Mouse (Mus musculus): ENCODE measurements around the gene Trim69. TPM values are rescaled to one million over a fixed set of nuclear protein-coding genes. Genes with fewer than 3 reads are reported as not detected.

Gene Trim69
- not detected in 2 replicates for polyA plus RNA-seq (2015; fragmentation: Nextera tagmentation; extraction: Ambion mirVana)

DNA sequence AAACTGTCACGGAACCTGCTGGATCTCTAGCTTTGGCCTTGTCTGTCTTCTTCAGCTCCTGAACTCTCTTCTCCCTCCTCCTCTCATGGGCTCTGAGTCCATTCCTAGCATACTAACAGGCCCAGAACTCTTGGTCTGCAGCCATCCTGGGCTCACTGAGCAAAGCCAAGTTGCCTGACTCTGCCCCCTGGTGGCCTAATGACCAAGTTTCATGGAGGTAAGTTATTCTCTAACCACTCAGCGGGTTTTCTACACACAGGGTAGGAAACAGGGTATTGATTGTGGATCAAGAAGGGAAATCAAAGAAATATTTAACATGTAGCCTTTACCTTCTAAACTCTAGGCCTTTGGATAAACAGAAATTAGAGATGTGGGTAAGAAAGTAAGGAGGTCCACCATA lies at the start of gene Trim69:
TSS of gene Trim69 (plus strand) at position 21 of the 400 bp plus-strand sequence.
- Histone ChIP-seq H3K9ac (no peak within 1 kb of the TSS), H3K4me1 (replicated peaks) (peaks cover 21% of the 10 kb centered on the region), H3K27me3 (no peaks in the 10 kb centered on the region), H3K27ac (no peak within 1 kb of the TSS), H3K4me3 (replicated peaks) (no peak within 1 kb of the TSS), H3K9me3 (replicated peaks) (no peaks in the 10 kb centered on the region), H3K36me3 (no peaks in the 10 kb centered on the region), H3K4me2 (no peak within 1 kb of the TSS)
- 36% methylated on average over 2 of the region's 2 CpGs for WGBS (ENCODE audit: insufficient replicate concordance)
- ATAC-seq (ENCODE audit: low read depth) (peak; percentile 36; the same call in 1 of the 2 replicates), DNase-seq (peak; percentile 63)

DNA sequence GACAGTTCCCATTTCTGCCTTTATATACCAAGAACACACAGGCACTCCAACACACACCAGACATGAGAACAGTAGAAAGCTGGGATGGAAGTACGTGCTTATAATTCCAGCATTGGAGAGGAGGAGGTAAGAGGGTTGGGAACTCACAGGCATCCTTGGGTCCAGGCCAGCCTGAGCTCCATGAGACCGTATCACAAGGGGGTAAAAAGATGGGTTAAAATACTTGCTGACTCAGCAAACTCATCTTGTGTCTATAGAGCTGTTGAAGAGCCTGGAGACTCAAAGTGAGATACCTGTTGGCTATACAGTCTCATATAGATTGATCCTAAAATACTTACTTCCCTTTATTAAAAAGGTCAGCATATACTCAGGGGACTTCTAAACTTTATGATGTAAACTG lies 43.6 kb upstream of the Trim69 start:
- no peak overlapping the region; the same call in 1 of the 2 replicates for H3K9ac ChIP-seq
- peaks cover 24% of the 10 kb centered on the region for H3K4me1 ChIP-seq (replicated peaks)
- peak overlapping the region; percentile 78 for H3K4me2 ChIP-seq
- no peak overlapping the region for H3K27ac ChIP-seq
- 82% methylated on average over 2 of the region's 2 CpGs for WGBS (ENCODE audit: insufficient replicate concordance)
- peaks cover 14% of the 10 kb centered on the region for H3K36me3 ChIP-seq
- H3K4me3 ChIP-seq (replicated peaks): no peak overlapping the region
- H3K27me3 ChIP-seq: no peaks in the 10 kb centered on the region
- no peak for ATAC-seq (ENCODE audit: low read depth)
- no peaks in the 10 kb centered on the region for H3K9me3 ChIP-seq (replicated peaks)
- no peak for DNase-seq

DNA sequence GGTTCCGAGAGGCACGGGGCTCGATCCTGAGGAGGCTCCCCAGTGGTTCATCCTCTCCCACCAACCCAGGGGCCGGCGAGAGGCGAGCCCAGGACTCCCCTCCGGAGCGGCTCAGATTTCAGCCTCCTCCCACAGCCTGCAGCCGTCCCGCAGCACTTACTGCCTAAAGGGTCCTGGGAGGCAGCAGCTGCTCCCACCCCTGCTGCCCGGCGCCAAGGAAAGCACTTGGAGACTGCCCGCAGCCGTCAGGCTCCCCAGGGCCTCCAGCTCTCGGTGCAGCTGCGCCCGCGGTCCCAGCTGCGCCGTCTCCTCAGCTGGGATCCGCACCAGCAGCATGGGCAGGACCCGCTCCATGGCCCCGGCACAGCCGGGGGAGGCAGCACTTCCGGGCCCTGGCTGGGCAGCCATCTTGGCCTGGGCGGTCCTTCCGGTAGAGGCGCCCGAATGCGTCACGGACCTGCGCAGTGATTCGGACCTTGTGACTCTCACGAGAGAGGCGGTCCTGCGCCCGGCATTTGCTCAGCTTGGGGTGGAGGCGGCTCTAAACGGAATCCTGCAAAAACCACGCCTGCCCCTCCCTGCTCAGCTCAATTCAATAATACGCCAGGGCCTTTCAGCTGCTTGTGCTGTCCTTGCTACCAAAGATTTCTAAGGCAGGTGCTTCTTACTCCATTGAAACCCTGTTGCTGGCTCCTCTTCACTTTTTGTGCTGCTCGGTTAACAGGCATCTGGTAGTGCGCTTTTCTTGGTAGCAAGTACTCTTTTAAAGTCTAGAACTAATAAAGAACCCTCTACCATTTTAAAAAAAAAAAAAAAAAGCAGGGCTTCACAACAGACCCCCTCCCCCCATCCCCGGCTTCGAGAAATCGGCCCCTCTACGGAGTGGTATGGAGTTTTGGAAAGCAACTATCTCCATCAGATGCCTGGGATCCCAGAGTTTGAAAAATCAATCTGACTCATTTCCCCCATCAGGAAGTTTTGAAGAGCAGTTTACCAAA lies 42.2 kb upstream of the Trim69 start, which contains the start of gene Spg11:
TSS of gene Spg11 (minus strand) at position 426 of the 998 bp plus-strand sequence.
- 2% methylated on average over 47 of the region's 47 CpGs for WGBS (ENCODE audit: insufficient replicate concordance)
- peak within 1 kb of the TSS; percentile 87 for H3K27ac ChIP-seq

GRCm38 (mm10) chr2:122125680-122126572 lies 34.6 kb upstream of the Trim69 start:
- DNase-seq: no peak
- 18% methylated on average over 12 of the region's 12 CpGs for WGBS (ENCODE audit: insufficient replicate concordance)
- H3K4me2 ChIP-seq: 0 out of 2 replicates have a peak overlapping the region, but pooled peaks have one; percentile 6
- ATAC-seq (ENCODE audit: low read depth): peak; percentile 62
- no peaks in the 10 kb centered on the region for H3K9me3 ChIP-seq (replicated peaks)
- H3K27ac ChIP-seq: peak overlapping the region; percentile 39
- peaks cover 31% of the 10 kb centered on the region for H3K4me1 ChIP-seq (replicated peaks)
- H3K36me3 ChIP-seq: no peaks in the 10 kb centered on the region
- H3K9ac ChIP-seq: no peak overlapping the region
- H3K4me3 ChIP-seq (replicated peaks): no peak overlapping the region
- H3K27me3 ChIP-seq: peaks cover 6% of the 10 kb centered on the region; the same call in 1 of the 2 replicates

More for the DNA sequence above, 42.2 kb upstream of the Trim69 start, which contains the start of gene Spg11:
- DNase-seq (peak; percentile 96), ATAC-seq (ENCODE audit: low read depth) (peak; percentile 99)
- H3K36me3 ChIP-seq: peaks cover 11% of the 10 kb centered on the region
- H3K4me1 ChIP-seq (replicated peaks): peaks cover 24% of the 10 kb centered on the region
- H3K27me3 ChIP-seq: no peaks in the 10 kb centered on the region
- H3K4me2 ChIP-seq: peak within 1 kb of the TSS; percentile 78
- H3K4me3 ChIP-seq (replicated peaks): peak within 1 kb of the TSS; percentile 92
- no peaks in the 10 kb centered on the region for H3K9me3 ChIP-seq (replicated peaks)
- peak within 1 kb of the TSS; percentile 94 for H3K9ac ChIP-seq

DNA sequence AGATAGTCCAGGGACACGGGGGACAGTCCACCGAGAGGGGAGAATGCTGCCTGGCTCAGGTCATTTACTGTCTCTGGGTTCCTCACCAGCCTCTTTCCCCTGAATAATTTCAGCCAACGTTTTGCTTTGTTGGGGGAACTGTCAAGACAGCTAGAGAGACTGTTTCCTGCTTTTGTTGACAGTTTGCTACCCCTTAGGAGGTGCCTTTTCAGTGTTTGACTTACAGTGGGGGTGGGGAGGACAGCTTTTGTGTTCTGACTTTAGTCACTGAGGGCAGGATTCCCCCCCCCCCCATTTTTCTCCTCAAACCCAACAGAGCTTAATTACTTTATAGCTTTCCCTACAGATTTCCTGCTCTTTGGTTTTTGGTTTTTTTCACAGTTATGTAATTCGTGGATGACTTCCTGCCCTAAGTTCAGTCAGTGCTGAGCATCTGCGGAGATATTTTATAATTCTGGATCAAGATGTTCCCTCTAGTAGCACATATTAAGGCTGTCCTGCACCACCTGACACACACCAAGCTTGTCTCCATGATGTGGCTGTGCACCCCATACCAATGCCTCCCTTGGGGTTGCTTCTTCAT lies 33.6 kb upstream of the Trim69 start:
- 18% methylated on average over 5 of the region's 5 CpGs for WGBS (ENCODE audit: insufficient replicate concordance)
- Histone ChIP-seq H3K4me2 (no peak overlapping the region), H3K4me1 (replicated peaks) (peaks cover 28% of the 10 kb centered on the region), H3K9me3 (replicated peaks) (no peaks in the 10 kb centered on the region), H3K27ac (no peak overlapping the region), H3K27me3 (peaks cover 6% of the 10 kb centered on the region; the same call in 1 of the 2 replicates), H3K36me3 (no peaks in the 10 kb centered on the region), H3K4me3 (replicated peaks) (no peak overlapping the region), H3K9ac (no peak overlapping the region)
- DNase-seq (no peak), ATAC-seq (ENCODE audit: low read depth) (no peak)

- Histone ChIP-seq H3K4me1 (replicated peaks) (peaks cover 28% of the 10 kb centered on the region), H3K27ac (no peak overlapping the region), H3K27me3 (peaks cover 6% of the 10 kb centered on the region; the same call in 1 of the 2 replicates), H3K4me3 (replicated peaks) (no peak overlapping the region), H3K36me3 (no peaks in the 10 kb centered on the region), H3K9ac (no peak overlapping the region), H3K9me3 (replicated peaks) (no peaks in the 10 kb centered on the region), H3K4me2 (no peak overlapping the region)
- DNase-seq (no peak), ATAC-seq (ENCODE audit: low read depth) (no peak)
- WGBS (ENCODE audit: insufficient replicate concordance): 86% methylated on average over 4 of the region's 4 CpGs
Measured at GRCm38 (mm10) chr2:122127635-122128034, 32.9 kb upstream of the Trim69 start.

- H3K9me3 ChIP-seq (replicated peaks): no peaks in the 10 kb centered on the region
- WGBS (ENCODE audit: insufficient replicate concordance): 59% methylated on average over 2 of the region's 2 CpGs
- H3K27ac ChIP-seq: no peak overlapping the region
- H3K4me3 ChIP-seq (replicated peaks): no peak overlapping the region
- peaks cover 18% of the 10 kb centered on the region for H3K4me1 ChIP-seq (replicated peaks)
- H3K9ac ChIP-seq: no peak overlapping the region
- H3K4me2 ChIP-seq: no peak overlapping the region
- no peak for DNase-seq
- no peaks in the 10 kb centered on the region for H3K36me3 ChIP-seq
- H3K27me3 ChIP-seq: peaks cover 6% of the 10 kb centered on the region; the same call in 1 of the 2 replicates
- ATAC-seq (ENCODE audit: low read depth): no peak
Measured at GRCm38 (mm10) chr2:122132078-122132477, 28.4 kb upstream of the Trim69 start.

DNA sequence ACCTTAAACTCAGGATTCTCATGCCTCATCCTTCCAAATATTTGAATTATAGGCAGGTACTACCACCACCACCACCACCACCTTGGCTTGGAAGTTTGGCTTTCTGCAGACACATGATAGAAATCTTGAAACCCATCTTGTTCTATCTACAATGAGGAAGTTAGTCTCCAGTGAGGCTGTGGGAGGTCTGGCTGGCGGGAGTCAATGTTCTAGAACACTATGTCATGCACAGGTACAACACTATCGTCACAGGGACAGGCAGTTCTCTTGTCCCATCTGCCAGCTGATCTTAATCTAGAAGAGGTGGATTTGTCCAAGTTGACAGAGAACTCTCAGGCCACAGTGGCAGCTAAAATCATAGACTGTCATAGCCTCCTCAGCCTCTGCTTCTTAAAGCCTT lies 27.9 kb upstream of the Trim69 start:
- Histone ChIP-seq H3K27me3 (peaks cover 6% of the 10 kb centered on the region; the same call in 1 of the 2 replicates), H3K4me3 (replicated peaks) (no peak overlapping the region), H3K27ac (no peak overlapping the region), H3K4me1 (replicated peaks) (peaks cover 21% of the 10 kb centered on the region), H3K4me2 (no peak overlapping the region), H3K9me3 (replicated peaks) (no peaks in the 10 kb centered on the region), H3K9ac (no peak overlapping the region), H3K36me3 (no peaks in the 10 kb centered on the region)
- DNase-seq: no peak
- ATAC-seq (ENCODE audit: low read depth): no peak
- WGBS (ENCODE audit: insufficient replicate concordance): 48% methylated on average over 2 of the region's 2 CpGs

- no peaks in the 10 kb centered on the region for H3K27me3 ChIP-seq
- H3K9me3 ChIP-seq (replicated peaks): no peaks in the 10 kb centered on the region
- H3K27ac ChIP-seq: peak overlapping the region; percentile 73
- no peaks in the 10 kb centered on the region for H3K36me3 ChIP-seq
- DNase-seq: peak; percentile 83
- H3K9ac ChIP-seq: peak overlapping the region; percentile 52
- peaks cover 36% of the 10 kb centered on the region for H3K4me1 ChIP-seq (replicated peaks)
- H3K4me3 ChIP-seq (replicated peaks): no peak overlapping the region
- H3K4me2 ChIP-seq: peak overlapping the region; percentile 50
- WGBS (ENCODE audit: insufficient replicate concordance): 22% methylated on average over 5 of the region's 5 CpGs
- ATAC-seq (ENCODE audit: low read depth): peak; percentile 97
Measured at GRCm38 (mm10) chr2:122137839-122138465, 22.5 kb upstream of the Trim69 start.

GRCm38 (mm10) chr2:122140815-122141214 lies 19.7 kb upstream of the Trim69 start:
- Histone ChIP-seq H3K9me3 (replicated peaks) (no peaks in the 10 kb centered on the region), H3K9ac (no peak overlapping the region), H3K4me3 (replicated peaks) (no peak overlapping the region), H3K4me1 (replicated peaks) (peaks cover 38% of the 10 kb centered on the region), H3K27me3 (no peaks in the 10 kb centered on the region), H3K4me2 (peak overlapping the region; percentile 13; the same call in 1 of the 2 replicates), H3K27ac (peak overlapping the region; percentile 67), H3K36me3 (no peaks in the 10 kb centered on the region)
- ATAC-seq (ENCODE audit: low read depth): no peak
- WGBS (ENCODE audit: insufficient replicate concordance): 51% methylated on average over 2 of the region's 2 CpGs
- DNase-seq: no peak
